Mouse (Mus musculus): ENCODE results near the gene Xkr8.

DNA sequence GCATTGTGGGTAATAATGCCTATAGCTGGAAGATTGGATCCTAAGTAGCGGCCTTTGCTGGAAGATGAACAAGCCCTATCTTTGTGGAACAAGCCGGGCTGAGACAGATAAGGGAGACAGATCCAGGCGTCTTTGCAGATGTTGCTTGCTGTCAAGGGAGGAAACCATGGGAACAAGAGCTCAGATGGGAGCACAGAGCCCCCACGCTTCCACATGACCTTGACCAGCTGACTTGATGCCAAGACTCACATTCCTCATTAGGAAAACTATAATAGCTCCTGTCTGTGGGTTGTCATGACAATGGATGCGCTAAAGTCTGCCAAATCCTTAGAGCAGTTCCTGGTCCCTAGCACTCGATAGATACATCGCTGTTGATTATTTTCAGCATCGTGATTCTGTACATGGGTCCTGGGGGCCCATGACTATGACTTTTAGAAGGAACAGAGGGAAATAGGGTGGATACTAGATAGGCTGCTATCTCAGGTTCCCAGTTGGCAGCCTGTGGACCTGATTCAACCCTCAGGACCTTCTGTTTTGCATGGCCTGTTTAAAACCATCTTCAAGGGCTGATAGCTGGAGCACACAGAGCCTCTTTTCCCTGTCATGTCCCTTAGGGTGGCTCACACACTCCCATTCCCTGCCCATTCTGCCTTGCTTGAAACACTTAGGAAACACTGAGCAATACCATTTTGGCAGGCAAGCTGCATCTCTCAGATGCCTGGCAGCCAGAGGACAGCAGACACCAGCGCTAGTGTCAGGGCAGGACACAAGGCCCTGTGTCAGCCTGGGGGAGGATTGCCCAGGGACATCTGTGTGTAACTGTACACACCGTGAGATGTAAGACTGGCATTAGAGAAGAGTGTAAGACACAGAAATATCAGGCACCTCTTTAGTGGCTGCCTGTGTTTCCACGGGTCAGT lies 11.9 kb upstream of the Xkr8 start:
- TF ChIP-seq CTCF (IDR thresholded peaks at IDR 0.05; ENCODE audit: low read depth, low read length): no peak
- TF ChIP-seq POLR2A (IDR thresholded peaks at IDR 0.05; ENCODE audit: insufficient read depth, low read length): no peak
- TF ChIP-seq EP300 (IDR thresholded peaks at IDR 0.05; ENCODE audit: insufficient read depth, low read depth, low read length): no peak

Measured in ES-Bruce4 (cell line).